Mouse (Mus musculus): ENCODE data around the gene Mgme1.

Mgme1 gene

GRCm38 (mm10) chr2:144270507-144271420 lies at the start of gene Mgme1, which contains the start of gene Snx5:
Mgme1 (plus strand) TSS chr2:144270663.
Snx5 (minus strand) TSS chr2:144270906.
- peak; percentile 88 for DNase-seq (ENCODE audit: low spot score)

DNA sequence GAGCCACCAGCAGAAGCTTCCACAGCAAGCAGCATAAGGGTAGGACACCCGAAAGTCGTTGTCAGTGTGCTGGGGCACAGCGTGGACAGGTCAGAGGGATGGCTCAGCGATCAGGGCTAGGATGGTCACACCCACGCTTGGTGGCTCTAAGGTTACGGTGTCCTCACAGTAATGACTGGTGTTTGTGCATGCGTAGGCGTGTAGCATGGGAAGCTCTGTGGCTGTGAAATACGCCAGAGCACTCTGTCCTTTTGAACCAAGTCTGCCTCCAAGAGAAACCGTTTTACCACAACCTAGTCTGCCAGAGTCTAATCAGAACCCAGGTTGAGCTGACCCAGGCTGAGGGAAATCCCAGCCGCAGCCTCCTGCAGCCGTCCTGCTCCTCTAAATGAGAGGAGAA lies 46.1 kb upstream of the Mgme1 start:
- DNase-seq (ENCODE audit: low spot score) = no peak

DNA sequence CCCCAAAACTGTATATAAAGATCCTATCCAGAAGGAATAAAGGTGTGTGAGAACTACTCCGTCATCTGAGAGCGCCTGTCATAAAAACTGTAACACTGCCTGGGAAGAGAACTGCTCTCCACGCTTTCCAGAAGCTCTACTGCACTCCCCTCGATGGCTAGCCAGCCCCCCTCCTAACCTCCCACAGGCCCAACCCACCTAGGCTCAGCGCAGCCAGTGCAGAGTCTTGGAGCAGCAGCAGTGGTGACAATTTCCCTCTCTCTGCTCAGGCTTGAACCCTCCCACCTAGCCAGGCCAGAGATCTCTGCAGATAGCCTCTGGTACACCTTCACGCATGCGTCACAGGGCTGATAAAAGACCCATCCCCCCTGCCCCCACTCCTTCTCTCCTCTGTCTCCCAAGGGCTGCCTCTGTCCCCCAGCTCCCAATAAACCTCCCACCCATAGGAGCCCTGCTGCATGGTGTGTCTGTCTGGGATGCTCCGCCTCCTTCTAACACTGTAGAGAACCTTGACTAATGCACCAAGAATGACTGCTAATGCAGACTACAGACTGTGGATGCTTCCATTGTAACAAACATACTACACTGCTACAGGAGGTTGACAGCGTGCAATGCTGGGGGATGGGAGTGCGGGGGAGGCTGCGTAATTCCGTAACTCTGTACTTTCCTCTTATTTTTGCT lies 43.4 kb upstream of the Mgme1 start:
- DNase-seq (ENCODE audit: low spot score) = no peak

DNA sequence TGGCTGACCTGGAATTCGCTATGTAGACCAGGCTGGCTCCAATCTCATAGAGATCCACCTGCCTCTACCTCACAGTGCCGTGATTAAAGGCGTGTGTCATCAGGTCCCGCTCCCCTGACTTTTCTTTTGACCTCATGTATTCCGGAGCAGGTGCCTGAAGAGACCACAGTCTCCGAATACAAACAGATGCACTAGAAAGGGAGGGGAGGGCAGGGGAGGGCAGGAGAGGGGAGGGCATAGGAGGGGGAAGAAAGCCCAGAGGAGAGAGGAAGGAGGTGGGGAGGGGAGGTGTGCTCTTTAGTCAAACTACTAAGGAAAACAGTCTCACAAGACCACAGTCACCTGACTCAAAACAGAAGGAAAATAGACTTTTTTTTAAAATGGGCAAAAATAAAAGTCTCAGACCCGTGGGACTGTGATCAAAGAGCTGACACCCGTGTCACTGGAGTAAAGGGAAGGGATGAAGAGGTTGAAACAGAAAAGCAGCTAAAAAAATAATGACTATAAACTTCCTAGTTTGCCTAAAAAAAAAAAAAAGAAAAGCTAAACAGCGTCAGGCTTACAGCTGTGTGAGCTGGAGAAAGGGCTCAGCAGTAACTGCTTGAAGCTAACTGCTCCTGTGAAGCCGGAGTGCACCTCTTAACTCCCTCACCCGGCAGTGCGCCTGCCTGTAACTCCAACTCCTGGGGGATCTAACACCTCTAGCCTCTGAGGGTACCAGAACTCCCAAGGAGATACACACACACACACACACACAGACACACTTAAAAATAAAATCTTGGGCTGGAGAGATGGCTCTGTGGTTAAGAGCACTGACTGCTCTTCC lies 41.7 kb upstream of the Mgme1 start:
- no peak for DNase-seq (ENCODE audit: low spot score)

GRCm38 (mm10) chr2:144229647-144230046 lies 40.8 kb upstream of the Mgme1 start:
- no peak for DNase-seq (ENCODE audit: low spot score)

DNA sequence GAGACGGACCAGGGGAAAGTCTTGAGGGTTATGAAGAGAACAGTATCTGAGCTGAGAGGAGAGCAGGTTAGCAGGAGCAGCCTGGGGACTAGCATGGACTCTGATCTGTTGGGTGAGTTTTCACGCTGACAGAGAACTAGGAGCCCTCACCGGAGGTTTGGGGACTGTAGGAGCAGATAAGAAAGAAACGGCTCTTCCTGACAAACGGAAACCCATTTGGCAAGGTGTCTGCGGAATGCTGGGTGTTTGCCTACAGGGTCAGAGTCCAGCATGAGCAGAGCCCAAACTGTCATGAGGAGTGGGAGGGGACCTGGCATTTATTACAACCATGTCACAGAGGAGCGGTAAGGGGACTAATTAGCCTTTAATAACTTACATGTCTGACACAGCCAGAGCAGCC lies 40.0 kb upstream of the Mgme1 start:
- no peak for DNase-seq (ENCODE audit: low spot score)

DNA sequence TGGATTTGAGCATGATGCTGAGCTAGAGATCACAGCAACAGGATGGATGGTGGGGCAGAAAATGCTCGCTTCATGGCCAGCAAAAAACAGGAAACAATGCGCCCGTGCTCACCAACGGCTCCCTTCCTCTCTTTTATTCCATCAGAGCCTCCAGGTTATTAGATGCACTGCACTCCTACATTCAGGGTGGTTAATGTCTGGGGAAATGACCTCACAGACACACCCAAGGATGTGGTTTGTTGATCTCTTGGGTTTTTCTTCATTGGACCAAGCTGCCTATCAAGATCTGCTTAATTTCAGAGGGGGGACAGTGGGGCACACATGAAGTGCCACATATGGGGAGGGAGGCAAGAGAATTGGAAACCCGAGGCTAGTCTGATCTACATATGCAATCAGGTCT lies 39.3 kb upstream of the Mgme1 start:
- no peak for DNase-seq (ENCODE audit: low spot score)

DNA sequence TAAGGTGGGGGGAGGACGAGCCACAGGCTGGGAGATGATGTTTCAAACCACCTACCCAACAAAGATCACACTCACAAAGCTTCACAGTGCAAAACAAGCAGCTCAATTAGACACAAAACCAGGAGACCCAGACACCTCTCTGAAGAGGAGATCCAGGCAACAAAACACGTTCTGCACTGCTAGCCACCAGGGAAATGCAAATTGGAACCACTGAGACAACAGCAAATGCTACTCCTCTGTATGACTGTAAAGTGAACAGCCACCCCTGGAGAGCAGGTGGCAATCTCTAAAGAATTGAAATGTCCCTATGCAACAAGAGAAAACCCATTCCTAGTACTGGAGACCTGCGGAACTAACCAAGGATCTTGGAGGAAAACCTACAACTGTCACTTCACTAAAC lies 36.9 kb upstream of the Mgme1 start:
- no peak for DNase-seq (ENCODE audit: low spot score)

DNA sequence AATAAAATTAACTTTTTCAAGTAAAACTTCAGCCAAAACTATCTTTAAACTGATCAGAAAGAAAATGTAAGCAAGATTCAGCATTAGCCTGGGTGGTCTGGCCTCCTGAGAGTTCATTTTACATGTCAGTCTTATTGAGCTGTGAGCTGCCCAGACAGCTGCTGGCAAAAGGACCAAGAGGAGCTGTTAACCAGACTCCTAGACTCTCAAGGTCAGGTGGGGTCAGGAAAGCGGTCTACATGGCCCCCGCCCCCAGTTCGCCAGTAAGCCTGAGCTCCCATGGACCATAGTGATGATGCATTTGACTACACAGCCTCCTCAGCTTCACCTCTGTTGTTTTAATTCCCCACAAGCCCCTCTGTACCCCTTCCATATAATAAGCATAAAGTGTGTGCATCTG lies 34.7 kb upstream of the Mgme1 start:
- no peak for DNase-seq (ENCODE audit: low spot score)

GRCm38 (mm10) chr2:144236791-144237584 lies 33.5 kb upstream of the Mgme1 start:
- DNase-seq (ENCODE audit: low spot score) = no peak

DNA sequence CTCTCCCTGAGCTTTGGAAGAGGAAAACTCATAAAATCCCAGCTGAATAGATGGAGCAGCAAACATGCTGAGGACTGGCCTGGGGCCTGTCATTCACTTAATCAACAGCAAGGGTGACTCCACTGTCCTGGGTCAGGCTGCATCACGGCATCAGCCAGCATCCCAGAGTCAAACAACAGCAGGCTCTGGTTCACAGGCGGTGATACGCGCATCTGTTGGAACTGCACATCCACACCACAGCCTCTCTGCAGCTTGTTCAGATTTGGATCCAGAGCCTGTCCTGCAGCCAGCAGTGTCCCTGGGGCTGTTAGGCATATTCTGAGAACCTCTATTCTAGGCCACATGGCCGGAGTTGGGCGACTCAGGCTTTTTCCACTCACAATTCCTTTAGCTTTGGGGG lies 32.1 kb upstream of the Mgme1 start:
- DNase-seq (ENCODE audit: low spot score) = no peak

- no peak for DNase-seq (ENCODE audit: low spot score)
These were observed 31.1 kb upstream of the Mgme1 start for GRCm38 (mm10) chr2:144239318-144239717.

DNA sequence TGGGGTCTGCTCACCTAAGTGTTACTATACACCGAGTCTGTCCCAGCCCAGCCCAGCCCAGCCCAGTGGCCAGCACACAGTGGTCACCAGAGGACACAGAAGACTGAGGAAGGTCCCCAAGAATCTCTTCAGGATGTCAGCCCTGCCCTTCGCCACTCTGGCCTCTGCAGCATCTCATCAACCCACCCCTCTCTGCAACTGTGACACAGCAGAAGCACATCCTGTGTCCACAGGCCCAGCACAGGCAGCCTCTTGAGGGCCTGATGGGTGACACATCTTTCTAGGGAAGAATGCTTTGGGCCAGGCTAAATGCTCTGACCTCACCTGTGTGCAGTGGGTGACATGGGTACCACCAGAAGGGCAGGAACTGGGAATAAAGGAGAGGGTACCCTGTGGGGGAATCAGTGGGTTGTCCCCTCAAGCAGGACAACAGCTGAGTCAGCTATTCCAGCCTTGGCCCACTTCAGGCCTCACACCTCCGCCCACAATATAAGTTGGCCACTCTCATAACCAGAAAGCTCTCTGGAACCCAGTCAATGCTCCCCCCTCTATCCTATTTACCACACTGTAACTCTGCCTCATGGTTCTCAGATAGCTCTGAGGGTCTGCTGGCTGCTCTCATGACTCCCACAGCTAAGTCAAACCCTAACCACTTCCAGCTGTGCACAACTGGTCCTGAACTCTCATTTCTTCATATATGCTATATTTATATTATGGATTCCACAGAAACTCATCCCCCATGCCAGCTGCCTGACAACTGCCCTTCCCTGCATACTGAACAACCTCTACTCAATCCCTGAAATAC lies 30.2 kb upstream of the Mgme1 start:
- no peak for DNase-seq (ENCODE audit: low spot score)

GRCm38 (mm10) chr2:144245464-144245863 lies 25.0 kb upstream of the Mgme1 start:
- no peak for DNase-seq (ENCODE audit: low spot score)

DNA sequence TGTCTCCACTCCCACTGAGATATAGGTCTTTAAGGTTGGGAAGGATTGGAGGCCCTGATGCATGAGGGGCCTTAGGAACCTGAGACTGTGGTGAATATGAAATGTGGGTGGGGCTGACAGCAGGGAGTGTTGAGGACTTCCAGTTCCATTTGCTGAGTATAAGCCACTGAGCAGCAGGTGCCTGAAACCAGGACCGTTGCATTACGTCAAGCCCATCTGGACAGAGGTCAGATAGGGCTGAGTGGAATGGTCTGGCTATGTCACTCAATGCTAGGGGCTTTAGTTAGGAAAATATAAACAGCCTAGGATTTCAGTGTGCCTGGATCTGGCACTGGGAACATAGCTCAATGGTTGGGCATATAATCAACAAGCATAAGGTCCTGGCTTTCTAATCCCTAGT lies 24.2 kb upstream of the Mgme1 start:
- no peak for DNase-seq (ENCODE audit: low spot score)

DNA sequence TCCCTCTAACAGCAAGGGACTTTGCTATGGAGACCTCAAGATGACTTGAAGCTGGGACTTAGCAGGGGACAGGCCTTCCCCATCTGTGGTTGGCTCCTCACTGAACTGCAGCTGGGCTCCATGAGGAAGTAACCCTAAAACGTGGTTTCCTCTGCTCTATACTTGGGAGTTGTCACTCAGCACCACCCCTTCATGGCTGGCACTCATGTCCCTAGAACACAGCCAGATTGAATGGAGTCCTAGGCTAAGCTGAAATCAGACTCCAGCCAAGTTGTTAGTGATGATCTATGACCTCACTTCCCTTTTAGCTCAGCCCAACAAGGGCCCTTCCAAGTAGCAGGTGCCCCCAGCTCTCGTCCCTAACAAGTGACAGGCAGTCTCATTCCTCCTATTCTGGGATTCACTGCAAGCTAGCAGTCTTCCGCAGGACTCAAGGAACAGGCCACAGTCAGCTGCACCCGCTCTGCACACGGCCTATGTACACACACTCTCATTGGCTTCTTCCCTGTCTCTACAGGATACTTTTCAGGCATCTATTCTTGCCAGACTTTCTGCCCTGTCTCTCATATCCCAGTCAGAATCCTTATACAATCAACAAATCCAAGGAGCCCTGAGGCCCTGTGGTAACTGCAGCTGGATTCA lies 23.0 kb upstream of the Mgme1 start:
- no peak for DNase-seq (ENCODE audit: low spot score)

GRCm38 (mm10) chr2:144248613-144249376 lies 21.7 kb upstream of the Mgme1 start:
- DNase-seq (ENCODE audit: low spot score) = no peak

GRCm38 (mm10) chr2:144250111-144250510 lies 20.4 kb upstream of the Mgme1 start:
- no peak for DNase-seq (ENCODE audit: low spot score)

GRCm38 (mm10) chr2:144262837-144263236 lies 7.6 kb upstream of the Mgme1 start:
- no peak for DNase-seq (ENCODE audit: low spot score)
